Mouse (Mus musculus) testis, adult 2 months (tissue): ENCODE data around the gene H2-T23. TPM values are rescaled to one million over a fixed set of nuclear protein-coding genes. Genes with fewer than 3 reads are reported as not detected.
A peak's percentile ranks its signal among the peaks of the same experiment; 100 is the strongest.

ENCODE experiments used
- H3K27ac ChIP-seq: fragments of 200-500 bp; 2 replicates; pipeline ENCODE4 v1.5.1; 2012; ENCODE audit warnings: low read depth, low read length; ENCODE audit not compliant: control insufficient read depth, insufficient read depth
- H3K27me3 ChIP-seq: fragments of 200-500 bp; 2 replicates; pipeline ENCODE4 v1.6.1; 2012; ENCODE audit warnings: mild to moderate bottlenecking, low read length, moderate library complexity; ENCODE audit not compliant: control insufficient read depth, insufficient read depth
- H3K36me3 ChIP-seq: fragments of 200-500 bp; 2 replicates; pipeline ENCODE4 v1.6.1; 2012; ENCODE audit warnings: mild to moderate bottlenecking, low read length; ENCODE audit not compliant: control insufficient read depth, insufficient read depth
- H3K4me1 ChIP-seq: fragments of 200-500 bp; 2 replicates; pipeline ENCODE4 v1.6.1; 2012; ENCODE audit warnings: low read length; ENCODE audit not compliant: control insufficient read depth, insufficient read depth
- H3K4me3 ChIP-seq: fragments of 200-500 bp; 2 replicates; pipeline ENCODE4 v1.5.1; 2012; ENCODE audit warnings: low read depth, mild to moderate bottlenecking, low read length, moderate library complexity, mixed read lengths; ENCODE audit not compliant: control insufficient read depth
- CTCF ChIP-seq: fragments of 200-500 bp; IDR thresholded peaks from 2 replicates; pipeline ENCODE4 v1.5.1; 2012; ENCODE audit warnings: low read depth, mild to moderate bottlenecking, inconsistent platforms, low read length, moderate library complexity; ENCODE audit not compliant: control insufficient read depth, insufficient read depth, insufficient replicate concordance
- POLR2A ChIP-seq: fragments of 200-500 bp; IDR thresholded peaks from 2 replicates; pipeline ENCODE4 v1.6.1; 2012; ENCODE audit warnings: low read depth, mild to moderate bottlenecking, inconsistent platforms, low read length, moderate library complexity; ENCODE audit not compliant: control insufficient read depth
- polyA plus RNA-seq: library from polyadenylated mRNA; depleted of rRNA; stranded (reverse); fragments of >200 nt; gene quantifications from 2 replicates; pipeline ENCODE4 v1.2.3, GENCODE M21; 2012; rRNA removed

Gene H2-T23
- polyA plus RNA-seq, 1 experiment = 2.8 TPM

DNA sequence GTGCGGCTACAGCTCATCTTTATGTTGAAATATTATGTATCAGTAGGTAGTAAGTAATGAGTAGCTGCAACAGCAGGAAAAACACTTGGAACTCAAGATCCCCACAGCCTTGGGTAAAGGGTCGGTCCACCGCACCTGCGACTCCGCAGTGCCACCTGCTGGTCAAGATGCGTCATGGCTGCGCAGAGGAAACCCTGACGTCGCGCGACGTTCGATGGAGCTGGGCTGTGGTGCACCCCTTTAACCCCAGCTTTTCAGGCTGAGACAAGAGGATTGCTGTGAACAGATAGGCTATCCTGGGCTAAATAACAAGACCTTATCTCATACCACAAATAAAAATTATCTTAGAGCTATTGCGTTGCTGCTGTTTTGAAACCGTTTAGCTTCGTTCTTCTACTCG, 39.0 kb downstream of the H2-T23 start:
- no peak for TF ChIP-seq POLR2A
- peak; percentile 100 for TF ChIP-seq CTCF
- Histone ChIP-seq H3K4me3 (peak overlapping the region; percentile 19; the same call in 1 of the 2 replicates), H3K27ac (no peak overlapping the region), H3K4me1 (no peaks in the 10 kb centered on the region; the same call in none of the 2 replicates), H3K27me3 (no peaks in the 10 kb centered on the region), H3K36me3 (no peaks in the 10 kb centered on the region)

DNA sequence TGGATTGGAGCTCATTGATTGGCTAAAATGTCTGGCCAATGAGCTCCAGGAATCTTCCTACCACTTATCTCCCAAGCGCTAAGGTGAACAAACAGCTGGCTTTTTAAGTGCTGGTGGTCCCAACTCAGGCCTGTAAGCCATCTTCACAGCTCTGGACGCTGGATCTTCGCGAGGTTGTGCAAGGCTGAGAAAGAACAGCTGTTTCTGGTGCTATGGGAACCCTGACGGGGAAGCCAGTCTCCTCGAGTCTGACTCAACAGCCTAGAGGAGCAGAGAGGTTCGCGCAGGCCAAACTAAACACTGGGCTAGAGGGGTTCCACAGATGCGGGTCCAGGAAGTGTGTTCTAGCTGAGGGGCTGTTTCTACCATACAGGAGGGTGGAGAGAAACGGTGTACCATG, 40.9 kb downstream of the H2-T23 start:
- Histone ChIP-seq H3K36me3 (peaks cover 2% of the 10 kb centered on the region; the same call in 1 of the 2 replicates), H3K27ac (no peak overlapping the region), H3K27me3 (no peaks in the 10 kb centered on the region), H3K4me3 (no peak overlapping the region), H3K4me1 (no peaks in the 10 kb centered on the region)
- TF ChIP-seq CTCF = no peak
- no peak for TF ChIP-seq POLR2A

DNA sequence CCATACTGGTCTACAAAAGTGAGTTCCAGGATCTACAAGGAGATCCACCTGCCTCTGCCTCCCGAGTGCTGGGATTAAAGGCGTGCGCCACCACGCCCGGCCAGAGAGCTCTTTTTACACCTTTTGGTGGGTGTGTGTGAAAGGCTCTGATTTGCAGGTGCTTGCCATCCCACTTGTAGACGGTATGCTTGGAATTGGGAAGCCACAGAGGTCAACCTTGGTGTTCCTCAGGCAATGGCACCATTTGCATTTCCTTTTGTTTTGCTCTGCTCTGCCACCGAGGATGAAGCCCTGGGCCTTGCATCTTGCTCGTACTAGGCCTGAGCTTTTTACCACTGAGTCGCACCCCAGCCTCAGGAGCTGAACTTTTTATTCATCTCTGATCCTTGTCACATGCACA, 50.9 kb downstream of the H2-T23 start:
- Histone ChIP-seq H3K36me3 (peaks cover 14% of the 10 kb centered on the region), H3K4me1 (peaks cover 8% of the 10 kb centered on the region), H3K4me3 (no peak overlapping the region), H3K27ac (no peak overlapping the region), H3K27me3 (no peaks in the 10 kb centered on the region)
- TF ChIP-seq CTCF (no peak), POLR2A (no peak)

DNA sequence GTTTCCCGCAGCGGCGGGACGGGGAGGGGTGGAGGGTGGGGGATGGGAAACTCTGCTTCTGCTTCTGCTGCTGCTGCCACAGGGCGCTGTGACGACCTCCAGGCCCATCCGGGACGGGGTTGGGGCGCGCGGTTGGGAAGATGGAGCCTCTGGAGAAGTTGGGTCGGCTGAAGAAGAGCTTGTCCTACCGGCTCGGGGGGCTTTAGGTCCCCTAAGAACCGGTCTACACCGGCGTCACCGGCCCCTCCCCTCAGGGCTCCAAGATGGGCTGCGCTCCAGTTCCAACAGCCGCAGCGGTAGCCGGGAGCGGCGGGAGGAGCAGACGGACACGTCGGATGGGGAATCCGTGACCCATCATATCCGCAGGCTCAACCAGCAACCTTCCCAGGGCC, 52.3 kb downstream of the H2-T23 start:
- H3K4me3 ChIP-seq = peak overlapping the region; percentile 95
- H3K27ac ChIP-seq = peak overlapping the region; percentile 90
- H3K4me1 ChIP-seq = peaks cover 8% of the 10 kb centered on the region
- H3K36me3 ChIP-seq = peaks cover 14% of the 10 kb centered on the region
- no peaks in the 10 kb centered on the region for H3K27me3 ChIP-seq
- TF ChIP-seq POLR2A (no peak; the same call in 1 of the 2 replicates), CTCF (no peak)

Other genes with a start within 250 kb of the H2-T23 start
- gene Ier3, start 211.2 kb downstream of the H2-T23 start, polyA plus RNA-seq = 1.4 TPM in 2 replicates
- 13.7 and 14.1 TPM in 2 replicates for gene Flot1, start 209.6 kb downstream of the H2-T23 start, polyA plus RNA-seq
- gene Tubb5, start 194.5 kb downstream of the H2-T23 start, polyA plus RNA-seq = 54.0 and 59.4 TPM in 2 replicates
- 73.7 and 81.1 TPM in 2 replicates for gene Mdc1, start 191.3 kb downstream of the H2-T23 start, polyA plus RNA-seq
- 179 and 201 TPM in 2 replicates for gene Nrm, start 171.5 kb downstream of the H2-T23 start, polyA plus RNA-seq
- 34.1 and 36.8 TPM in 2 replicates for gene Ppp1r18, start 167.3 kb downstream of the H2-T23 start, polyA plus RNA-seq
- gene Dhx16, start 153.0 kb downstream of the H2-T23 start, polyA plus RNA-seq = 81.3 and 89.0 TPM in 2 replicates
- 144 and 172 TPM in 2 replicates for gene 2310061I04Rik, start 135.4 kb downstream of the H2-T23 start, polyA plus RNA-seq
- 158 and 171 TPM in 2 replicates for gene Atat1, start 122.8 kb downstream of the H2-T23 start, polyA plus RNA-seq
- 81.8 and 83.3 TPM in 2 replicates for gene Mrps18b, start 116.5 kb downstream of the H2-T23 start, polyA plus RNA-seq
- gene Ppp1r10, start 116.4 kb downstream of the H2-T23 start, polyA plus RNA-seq = 100 and 104 TPM in 2 replicates
- gene Abcf1, start 63.1 kb downstream of the H2-T23 start, polyA plus RNA-seq = 122 and 129 TPM in 2 replicates
- 109 and 114 TPM in 2 replicates for gene Gnl1, start 53.0 kb downstream of the H2-T23 start, polyA plus RNA-seq
- gene Prr3, start 52.6 kb downstream of the H2-T23 start, polyA plus RNA-seq = 35.7 and 38.2 TPM in 2 replicates
- gene H2-T24, start 12.3 kb downstream of the H2-T23 start, polyA plus RNA-seq = 0.07 and 0.17 TPM in 2 replicates
- gene H2-T22, start 9.9 kb upstream of the H2-T23 start, polyA plus RNA-seq = 1.6 and 2.1 TPM in 2 replicates
- gene Gm6034, start 10.1 kb upstream of the H2-T23 start, polyA plus RNA-seq = not detected in 2 replicates
- gene Gm11127, start 25.5 kb upstream of the H2-T23 start, polyA plus RNA-seq = 0.22 and 0.29 TPM in 2 replicates
- not detected in 2 replicates for gene Gm19684, start 88.8 kb upstream of the H2-T23 start, polyA plus RNA-seq
- not detected in 2 replicates for gene Gm7030, start 96.6 kb upstream of the H2-T23 start, polyA plus RNA-seq
- gene Gm8909, start 135.7 kb upstream of the H2-T23 start, polyA plus RNA-seq = 0.21 TPM in 1 of 2 replicates, not detected in the other
- 0.05 TPM in 1 of 2 replicates, not detected in the other for gene H2-T3, start 157.4 kb upstream of the H2-T23 start, polyA plus RNA-seq
- gene Rpp21, start 225.2 kb upstream of the H2-T23 start, polyA plus RNA-seq = 82.5 and 90.8 TPM in 2 replicates
- gene Trim39, start 239.4 kb upstream of the H2-T23 start, polyA plus RNA-seq = 44.3 and 45.4 TPM in 2 replicates